Mouse (Mus musculus): Measurements from ENCODE around the gene Gm3336.

DNA sequence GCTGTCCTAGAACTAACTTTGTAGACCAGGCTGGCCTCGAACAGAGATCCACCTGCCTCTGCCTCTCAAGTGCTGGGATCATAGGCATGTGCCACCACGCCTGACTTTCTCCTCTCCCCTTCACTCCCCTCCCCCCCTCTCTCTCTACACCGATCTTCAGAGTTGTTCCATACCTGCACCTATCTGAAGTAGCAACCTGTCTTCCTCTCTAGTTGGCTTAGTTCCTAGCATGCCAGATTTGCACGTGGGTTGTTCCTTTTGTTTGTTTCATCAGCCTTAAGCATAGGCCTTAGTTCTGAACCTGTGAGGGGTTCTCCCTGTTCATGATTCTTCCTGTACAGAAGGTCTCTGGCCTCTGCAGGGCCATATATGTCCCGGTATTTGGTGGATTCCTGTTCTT is 19.4 kb downstream of the Gm3336 start:
- TF ChIP-seq GATA1 (IDR thresholded peaks at IDR 0.05; ENCODE audit: low read length) (no peak), TAL1 (IDR thresholded peaks at IDR 0.05; ENCODE audit: low read length) (no peak)

Measured in erythroblast, embryonic 14.5 days (primary cell).